Mouse (Mus musculus): ENCODE results near the gene Hcst. TPM values are rescaled to one million over a fixed set of nuclear protein-coding genes. Genes with fewer than 3 reads are reported as not detected.

Gene Hcst
- 1.4 and 2.0 TPM in 2 replicates for polyA plus RNA-seq (2015; fragmentation: Nextera tagmentation; extraction: Ambion mirVana)

DNA sequence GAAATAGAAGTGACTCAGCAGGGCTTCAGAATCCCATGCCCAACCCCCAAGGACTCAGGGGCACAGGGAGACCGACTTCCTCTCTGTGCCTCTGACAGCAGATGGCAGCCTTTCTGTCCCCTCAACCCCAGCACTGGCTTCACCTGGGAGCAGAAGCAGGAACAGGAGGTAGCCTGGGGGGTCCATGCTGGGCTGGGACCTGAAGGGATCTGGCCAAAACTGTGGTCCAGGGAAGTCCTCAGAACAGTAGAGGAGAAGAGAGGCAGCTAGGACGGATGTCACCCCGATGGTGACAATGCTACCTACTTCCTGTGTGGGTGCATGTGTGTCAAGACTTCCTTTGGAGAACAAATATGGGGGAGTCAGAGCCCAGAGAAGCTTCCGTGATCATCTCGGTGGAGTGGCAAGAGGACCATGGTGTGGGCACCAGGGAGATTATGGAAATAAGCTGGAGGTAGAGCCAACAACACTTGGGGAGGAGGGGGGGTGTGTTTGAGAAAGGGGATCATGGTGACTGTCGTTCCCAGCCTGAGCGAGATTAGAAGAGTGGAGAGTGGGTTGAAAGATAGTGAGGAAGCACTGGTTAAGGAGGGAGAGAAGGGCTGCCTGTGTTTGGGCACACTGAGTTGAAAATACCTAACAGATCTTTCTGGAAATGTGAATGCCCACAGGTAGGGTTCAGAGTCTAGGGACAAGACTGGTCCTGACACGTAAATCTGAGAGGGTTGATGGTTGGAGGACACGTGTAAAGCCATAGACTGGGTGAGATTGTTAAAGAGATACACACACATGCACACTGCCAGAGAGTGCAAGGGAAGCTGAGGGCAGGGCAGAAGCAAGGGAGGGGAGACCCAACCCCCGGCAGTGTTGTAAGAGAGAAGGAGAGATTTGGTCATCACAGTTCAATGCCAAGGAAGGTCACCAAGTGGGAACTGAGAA is at the start of gene Hcst:
TSS of gene Hcst (minus strand) at position 294 of the 939 bp plus-strand sequence.
- no peaks in the 10 kb centered on the region for H3K27me3 ChIP-seq (replicated peaks)
- peaks cover 12% of the 10 kb centered on the region; the same call in 1 of the 2 replicates for H3K4me1 ChIP-seq
- no peak within 1 kb of the TSS for H3K4me3 ChIP-seq (replicated peaks)
- H3K36me3 ChIP-seq = no peaks in the 10 kb centered on the region
- no peak within 1 kb of the TSS for H3K4me2 ChIP-seq
- 65% methylated on average over 10 of the region's 10 CpGs for WGBS
- H3K9ac ChIP-seq = no peak within 1 kb of the TSS
- H3K9me3 ChIP-seq = no peaks in the 10 kb centered on the region
- no peak for ATAC-seq (ENCODE audit: insufficient read depth, low FRiP score, low read depth)
- no peak within 1 kb of the TSS for H3K27ac ChIP-seq

DNA sequence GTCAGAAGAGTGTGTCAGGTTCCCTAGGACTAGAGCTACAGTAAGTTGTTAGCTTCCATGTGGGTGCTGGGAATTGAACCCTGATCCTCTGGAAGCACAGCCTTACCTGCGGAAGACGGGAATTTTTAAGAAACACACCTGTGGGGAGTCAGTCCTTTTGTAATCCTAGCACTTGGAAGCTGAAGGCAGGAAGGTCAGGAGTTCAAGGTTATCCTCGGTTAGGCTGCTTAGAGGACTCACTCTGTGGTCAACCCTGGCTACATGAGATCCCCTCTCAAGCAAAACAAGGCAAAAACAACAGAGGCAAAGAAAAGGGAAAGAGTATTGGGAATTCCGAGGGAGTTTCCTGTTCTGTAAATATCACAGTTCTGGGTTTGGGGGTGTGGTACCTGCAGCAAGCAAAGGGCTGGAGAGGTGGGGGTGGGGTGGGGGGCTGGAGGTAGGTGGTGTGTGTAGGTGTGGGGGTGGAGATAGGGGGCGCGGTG is 45.2 kb upstream of the Hcst start:
- Histone ChIP-seq H3K36me3 (no peaks in the 10 kb centered on the region), H3K4me2 (no peak overlapping the region), H3K27ac (no peak overlapping the region), H3K4me1 (no peaks in the 10 kb centered on the region), H3K9me3 (no peaks in the 10 kb centered on the region), H3K4me3 (replicated peaks) (no peak overlapping the region), H3K27me3 (replicated peaks) (peaks cover 74% of the 10 kb centered on the region), H3K9ac (no peak overlapping the region)
- ATAC-seq (ENCODE audit: insufficient read depth, low FRiP score, low read depth) = no peak
- WGBS = 11% methylated on average over 6 of the region's 6 CpGs

DNA sequence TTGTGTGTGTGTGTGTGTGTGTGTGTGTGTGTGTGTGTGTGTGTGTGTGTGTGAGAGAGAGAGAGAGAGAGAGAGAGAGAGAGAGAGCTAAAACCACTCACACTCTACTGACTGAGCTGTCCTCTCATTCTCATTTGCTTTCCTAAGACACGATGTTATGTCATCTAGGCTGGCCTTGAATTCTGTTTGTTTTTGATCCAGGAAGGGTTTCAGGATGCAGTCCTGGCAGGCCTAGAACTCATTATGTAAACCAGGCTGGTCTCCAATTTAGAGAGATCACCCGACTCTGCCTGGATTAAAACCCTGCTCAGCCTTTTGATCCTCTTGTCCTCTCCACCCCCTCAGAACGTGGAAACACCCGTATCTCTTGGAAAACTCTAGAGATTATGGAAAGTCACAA is 44.3 kb upstream of the Hcst start:
- Histone ChIP-seq H3K4me3 (replicated peaks) (no peak overlapping the region), H3K4me2 (no peak overlapping the region), H3K9me3 (no peaks in the 10 kb centered on the region), H3K27me3 (replicated peaks) (peaks cover 82% of the 10 kb centered on the region), H3K9ac (no peak overlapping the region), H3K27ac (no peak overlapping the region), H3K4me1 (no peaks in the 10 kb centered on the region), H3K36me3 (no peaks in the 10 kb centered on the region)
- ATAC-seq (ENCODE audit: insufficient read depth, low FRiP score, low read depth) = no peak
- 22% methylated on average over 4 of the region's 4 CpGs for WGBS

DNA sequence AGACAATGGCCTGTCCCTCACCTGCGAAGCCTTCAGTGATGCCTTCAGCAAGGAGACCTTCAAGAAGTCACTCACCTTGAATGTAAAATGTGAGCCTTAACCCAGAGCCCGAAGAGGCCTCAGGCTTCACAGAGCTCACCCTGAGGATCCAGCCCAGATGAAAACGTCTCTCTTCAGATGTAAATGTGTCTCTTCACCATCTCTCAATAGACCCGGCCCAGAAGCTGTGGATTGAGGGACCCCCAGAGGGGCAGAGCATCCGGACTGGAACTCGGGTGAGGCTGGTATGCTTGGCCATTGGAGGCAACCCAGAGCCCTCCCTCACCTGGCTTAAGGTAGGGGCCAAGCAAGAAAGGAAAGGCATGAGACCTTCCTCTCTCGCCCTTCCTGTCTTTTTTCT is 43.9 kb upstream of the Hcst start:
- Histone ChIP-seq H3K4me3 (replicated peaks) (no peak overlapping the region), H3K9me3 (no peaks in the 10 kb centered on the region), H3K9ac (no peak overlapping the region), H3K4me2 (no peak overlapping the region), H3K36me3 (no peaks in the 10 kb centered on the region), H3K27me3 (replicated peaks) (peaks cover 87% of the 10 kb centered on the region), H3K4me1 (no peaks in the 10 kb centered on the region), H3K27ac (no peak overlapping the region)
- 41% methylated on average over 7 of the region's 7 CpGs for WGBS
- no peak for ATAC-seq (ENCODE audit: insufficient read depth, low FRiP score, low read depth)

DNA sequence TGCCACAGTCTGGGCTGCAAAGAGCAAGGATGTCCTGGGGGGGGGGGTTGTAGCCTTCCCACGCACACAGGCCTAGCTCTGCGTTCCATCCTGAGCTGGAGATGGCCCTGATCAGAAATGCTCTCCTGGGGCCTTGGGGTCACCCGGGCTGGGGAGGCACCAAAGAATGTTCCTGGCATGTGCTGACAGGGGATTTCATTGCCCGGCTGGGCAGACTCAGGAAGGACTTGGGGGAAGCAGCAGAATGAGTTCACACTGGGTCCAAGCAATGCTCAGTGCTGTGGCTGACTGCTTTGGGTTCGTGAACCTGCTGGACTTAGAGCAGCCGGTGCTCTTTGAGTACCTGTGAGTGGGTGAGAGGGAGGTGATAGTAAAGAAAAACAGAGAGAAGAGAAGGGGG is 39.8 kb upstream of the Hcst start:
- Histone ChIP-seq H3K36me3 (no peaks in the 10 kb centered on the region), H3K27me3 (replicated peaks) (peaks cover 95% of the 10 kb centered on the region)

DNA sequence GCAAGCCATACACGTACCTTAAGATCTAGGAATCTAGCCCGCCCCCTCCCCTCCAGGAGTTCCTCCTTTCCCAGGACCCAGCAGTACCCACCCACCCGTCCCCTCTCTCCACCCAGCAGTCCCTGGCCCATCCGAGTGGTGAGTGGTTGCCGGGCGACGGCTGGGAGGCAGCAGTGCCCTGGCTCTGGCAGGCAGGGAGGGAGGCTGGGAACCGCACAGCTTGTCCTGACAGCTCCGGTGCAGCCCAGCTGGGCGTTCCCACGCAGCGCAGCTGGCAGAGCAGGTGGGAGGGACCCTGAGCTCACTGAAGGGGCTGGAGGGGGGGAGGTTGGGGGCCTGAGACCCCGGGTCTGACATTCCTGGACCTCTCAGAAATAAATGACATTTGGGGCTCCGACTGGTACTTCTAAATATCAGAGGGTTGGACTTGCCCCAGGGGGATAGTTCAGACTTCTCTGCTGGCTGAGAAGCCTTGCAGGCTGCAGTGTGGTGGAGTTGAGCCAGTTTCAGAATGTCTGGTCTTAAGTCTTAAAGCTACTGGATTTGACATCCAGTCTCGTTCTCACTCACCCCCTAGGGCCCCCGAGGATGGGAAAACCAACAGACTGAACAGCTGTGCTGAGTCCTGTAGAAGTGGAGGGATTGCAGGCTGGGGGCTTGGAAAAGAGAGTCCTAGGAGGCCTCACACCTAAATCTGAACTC is 38.1 kb upstream of the Hcst start, which contains the start of the genes Kirrel2 and Nphs1:
TSS of gene Kirrel2 (minus strand) at position 62 of the 702 bp plus-strand sequence.
TSS of gene Nphs1 (plus strand) at position 687 of the 702 bp plus-strand sequence.
- WGBS = 2% methylated on average over 16 of the region's 16 CpGs
- Histone ChIP-seq H3K4me3 (replicated peaks) (peak within 1 kb of the TSS; percentile 24), H3K4me1 (peaks cover 25% of the 10 kb centered on the region), H3K9me3 (no peaks in the 10 kb centered on the region), H3K27ac (peak within 1 kb of the TSS; percentile 48), H3K36me3 (no peaks in the 10 kb centered on the region), H3K4me2 (peak within 1 kb of the TSS; percentile 46), H3K9ac (no peak within 1 kb of the TSS), H3K27me3 (replicated peaks) (peaks cover 97% of the 10 kb centered on the region)
- ATAC-seq (ENCODE audit: insufficient read depth, low FRiP score, low read depth) = peak; percentile 76; the same call in 1 of the 2 replicates

More for the DNA sequence above, 39.8 kb upstream of the Hcst start:
- whole genome bisulfite sequencing = 33% methylated on average over 6 of the region's 6 CpGs
- Histone ChIP-seq H3K4me1 (peaks cover 17% of the 10 kb centered on the region), H3K27ac (no peak overlapping the region), H3K9ac (no peak overlapping the region), H3K9me3 (no peaks in the 10 kb centered on the region), H3K4me3 (replicated peaks) (no peak overlapping the region), H3K4me2 (no peak overlapping the region)
- no peak for ATAC-seq (ENCODE audit: insufficient read depth, low FRiP score, low read depth)

DNA sequence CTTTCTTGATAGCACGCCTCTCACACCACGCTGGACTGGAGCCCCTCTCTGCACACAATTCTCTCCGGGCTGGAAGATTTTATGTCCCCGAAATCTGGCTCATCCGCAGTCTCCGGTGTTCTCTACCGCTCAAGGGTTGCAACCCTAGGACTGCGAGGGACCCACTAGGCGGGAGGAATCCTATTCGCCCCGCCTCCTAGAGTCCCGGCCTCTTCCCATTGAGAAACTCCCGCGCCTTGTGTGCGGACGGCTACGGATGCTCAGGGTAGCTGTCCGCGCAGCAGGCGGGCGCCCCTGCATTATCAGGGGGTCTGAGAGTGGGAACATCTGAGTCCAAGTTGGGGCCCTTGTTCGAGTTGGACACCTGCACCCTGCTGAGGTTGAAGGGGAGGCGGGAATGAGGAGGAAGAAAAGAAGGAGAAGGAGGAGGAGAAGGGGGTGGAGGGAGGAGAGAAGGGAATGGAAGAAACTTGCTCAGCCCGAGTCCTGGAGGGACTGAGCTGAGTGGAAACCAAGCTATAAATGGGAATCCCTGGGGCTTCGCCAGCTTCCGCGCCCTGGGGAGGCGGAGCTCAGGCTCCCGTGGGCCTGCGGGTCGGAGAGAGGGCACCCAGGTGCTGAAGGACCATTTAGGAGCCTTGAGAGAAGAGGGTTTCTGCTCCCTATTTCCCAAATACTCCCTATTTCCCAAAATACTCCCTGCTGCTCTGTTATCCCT is 37.4 kb upstream of the Hcst start:
- Histone ChIP-seq H3K4me2 (peak overlapping the region; percentile 46), H3K36me3 (no peaks in the 10 kb centered on the region), H3K4me1 (peaks cover 25% of the 10 kb centered on the region), H3K27ac (peak overlapping the region; percentile 18; the same call in 1 of the 2 replicates), H3K27me3 (replicated peaks) (peaks cover 95% of the 10 kb centered on the region), H3K9ac (no peak overlapping the region), H3K4me3 (replicated peaks) (peak overlapping the region; percentile 24), H3K9me3 (no peaks in the 10 kb centered on the region)
- WGBS = 1% methylated on average over 31 of the region's 31 CpGs
- peak; percentile 52; the same call in 1 of the 2 replicates for ATAC-seq (ENCODE audit: insufficient read depth, low FRiP score, low read depth)

DNA sequence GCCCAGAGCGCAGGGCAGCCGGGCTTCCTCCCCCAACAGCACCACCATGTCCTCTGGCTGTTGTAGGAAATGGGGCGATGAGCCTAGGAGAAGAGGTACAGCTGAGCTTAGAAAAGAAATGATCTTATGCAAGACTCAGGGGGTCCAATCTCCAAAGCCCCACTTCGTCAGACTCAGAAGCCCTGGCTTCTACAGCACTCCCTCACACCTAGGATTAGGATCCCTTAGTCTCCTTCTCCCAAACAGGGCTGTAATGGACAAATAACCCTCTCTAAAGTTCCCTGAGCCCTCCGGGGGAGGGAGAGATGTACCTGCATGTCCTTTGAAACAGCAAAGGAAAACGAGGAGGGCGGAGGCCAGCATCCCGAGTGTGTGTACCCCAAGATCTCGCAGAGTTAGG is 36.8 kb upstream of the Hcst start:
- WGBS = 2% methylated on average over 9 of the region's 9 CpGs
- ATAC-seq (ENCODE audit: insufficient read depth, low FRiP score, low read depth) = no peak
- Histone ChIP-seq H3K36me3 (no peaks in the 10 kb centered on the region), H3K27ac (no peak overlapping the region), H3K9ac (no peak overlapping the region), H3K27me3 (replicated peaks) (peaks cover 89% of the 10 kb centered on the region), H3K4me2 (peak overlapping the region; percentile 46), H3K4me1 (peaks cover 25% of the 10 kb centered on the region), H3K9me3 (no peaks in the 10 kb centered on the region), H3K4me3 (replicated peaks) (peak overlapping the region; percentile 24)

DNA sequence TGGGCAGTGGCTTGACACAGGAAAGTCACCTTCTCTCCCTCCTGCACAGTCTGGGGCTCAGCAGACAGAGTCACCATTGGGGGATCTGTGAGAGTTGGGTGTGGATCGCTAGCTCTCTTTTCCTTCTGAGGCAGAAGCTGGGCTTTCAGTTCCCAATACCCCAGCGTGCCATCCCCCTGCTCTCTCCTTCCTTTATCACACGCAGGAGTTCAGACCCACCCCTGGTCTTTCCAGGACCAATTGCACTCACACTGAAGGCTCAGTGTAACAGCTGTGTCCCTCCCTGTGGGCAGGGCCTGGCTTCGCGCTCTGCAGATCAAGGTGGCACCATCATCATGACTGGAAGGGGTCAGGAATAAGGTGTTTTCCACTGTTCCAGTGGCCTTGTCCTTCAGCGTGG is 34.6 kb upstream of the Hcst start:
- Histone ChIP-seq H3K36me3 (no peaks in the 10 kb centered on the region), H3K4me1 (peaks cover 25% of the 10 kb centered on the region), H3K4me2 (peak overlapping the region; percentile 46), H3K27ac (no peak overlapping the region), H3K9me3 (no peaks in the 10 kb centered on the region), H3K4me3 (replicated peaks) (no peak overlapping the region), H3K9ac (no peak overlapping the region), H3K27me3 (replicated peaks) (peaks cover 71% of the 10 kb centered on the region)
- no peak for ATAC-seq (ENCODE audit: insufficient read depth, low FRiP score, low read depth)
- WGBS = 12% methylated on average over 6 of the region's 6 CpGs

DNA sequence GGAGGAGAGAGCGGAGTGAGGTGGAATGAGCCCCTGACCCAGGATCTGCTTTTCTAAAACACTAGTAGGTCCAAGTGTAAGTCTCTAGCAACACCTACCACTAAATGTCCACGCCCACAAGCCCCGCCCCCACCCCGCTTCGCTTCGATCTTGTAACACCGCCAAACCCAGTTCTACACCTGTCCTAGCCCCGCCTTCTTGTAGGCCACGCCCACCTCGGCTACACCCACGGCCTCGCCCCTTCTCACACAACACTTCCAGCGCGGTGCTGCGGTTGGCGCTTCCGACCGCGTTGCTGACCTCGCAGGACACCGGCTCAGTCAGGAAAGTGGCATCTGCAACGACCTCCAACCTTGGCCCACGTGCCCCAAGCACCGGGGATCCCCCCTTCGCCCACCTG is 34.1 kb upstream of the Hcst start:
- Histone ChIP-seq H3K9ac (no peak overlapping the region), H3K27ac (no peak overlapping the region), H3K4me1 (peaks cover 25% of the 10 kb centered on the region), H3K9me3 (no peaks in the 10 kb centered on the region), H3K36me3 (no peaks in the 10 kb centered on the region), H3K27me3 (replicated peaks) (peaks cover 66% of the 10 kb centered on the region), H3K4me3 (replicated peaks) (no peak overlapping the region), H3K4me2 (peak overlapping the region; percentile 46)
- under 1% methylated on average over 25 of the region's 25 CpGs for WGBS
- 0 out of 2 replicates have a peak, but pooled peaks have one; percentile 40 for ATAC-seq (ENCODE audit: insufficient read depth, low FRiP score, low read depth)

DNA sequence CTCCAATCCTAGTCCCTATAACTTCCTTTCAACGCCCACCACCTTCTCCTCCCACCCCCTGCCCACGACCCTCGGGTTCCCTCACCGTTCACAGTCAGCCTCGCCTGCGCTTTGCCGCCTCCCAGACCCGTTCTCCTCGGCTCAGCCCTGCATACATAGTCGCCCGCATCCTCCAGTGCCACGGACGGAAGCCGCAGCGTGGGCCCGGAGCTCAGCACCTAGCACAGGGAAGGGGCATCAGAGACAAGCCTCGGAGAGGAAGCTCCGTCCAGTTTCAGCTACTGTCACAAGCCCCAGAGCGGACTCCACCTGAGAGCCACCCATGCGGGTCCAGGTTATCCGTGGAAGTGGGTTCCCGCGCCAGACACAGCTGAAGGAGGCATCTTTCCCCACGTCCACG is 33.7 kb upstream of the Hcst start:
- Histone ChIP-seq H3K4me1 (peaks cover 25% of the 10 kb centered on the region), H3K36me3 (no peaks in the 10 kb centered on the region), H3K9ac (no peak overlapping the region), H3K4me3 (replicated peaks) (no peak overlapping the region), H3K4me2 (peak overlapping the region; percentile 46; the same call in 1 of the 2 replicates), H3K9me3 (no peaks in the 10 kb centered on the region), H3K27me3 (replicated peaks) (peaks cover 62% of the 10 kb centered on the region), H3K27ac (no peak overlapping the region)
- WGBS = 23% methylated on average over 25 of the region's 25 CpGs
- ATAC-seq (ENCODE audit: insufficient read depth, low FRiP score, low read depth) = no peak

All from stomach, embryonic 15.5 days (tissue).